Mouse (Mus musculus) heart, postnatal 0 days (tissue): ENCODE measurements around the gene Wnk2.

Experiments
- CTCF ChIP-seq: IDR thresholded peaks from 2 replicates; pipeline ENCODE4 v1.5.1; 2016; ENCODE audit warnings: antibody characterized with exemption, control low read depth, low read depth
- EP300 ChIP-seq: IDR thresholded peaks from 2 replicates; pipeline ENCODE4 v1.6.1; 2016; ENCODE audit warnings: antibody characterized with exemption, low read depth

DNA sequence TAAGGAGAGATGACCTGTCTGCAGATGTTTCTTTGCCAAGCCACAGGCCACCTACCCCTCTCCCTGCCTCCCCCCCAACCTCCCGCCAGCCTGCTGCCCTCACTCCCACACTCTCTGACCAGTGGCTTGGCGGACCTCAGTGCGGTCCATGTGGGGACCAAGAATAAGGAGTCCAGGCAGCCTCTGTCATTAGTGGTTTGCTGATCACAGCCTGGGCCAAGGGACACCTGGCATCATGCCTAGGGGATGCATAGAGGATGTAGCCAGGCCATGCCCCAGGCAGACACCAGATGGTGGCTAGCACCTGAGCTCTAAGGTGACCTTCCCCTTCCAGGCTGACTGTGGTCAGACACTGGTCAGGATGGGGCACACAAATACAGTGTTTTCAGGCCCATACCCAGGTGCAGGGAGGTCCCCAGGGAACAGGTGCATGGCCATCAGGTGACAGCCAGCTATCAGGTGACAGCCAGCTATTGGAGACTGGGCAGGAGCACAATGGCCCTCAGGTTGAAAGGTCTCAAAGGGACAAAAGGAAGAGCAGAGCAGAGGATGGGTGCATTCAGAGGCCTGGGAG is 33.7 kb upstream of the Wnk2 start:
- TF ChIP-seq CTCF: no peak
- no peak for TF ChIP-seq EP300
